Mouse (Mus musculus) hindbrain, embryonic 14.5 days (tissue): ENCODE measurements around the gene Ntng2. TPM values are rescaled to one million over a fixed set of nuclear protein-coding genes. Genes with fewer than 3 reads are reported as not detected.

ENCODE experiments used
- ATAC-seq: fragments of 200-750 bp; cut with Nextera tagmentation; 2 replicates; pipeline ENCODE4 v1.8.0; 2017; ENCODE audit warnings: moderate number of reproducible peaks, mild to moderate bottlenecking, moderate TSS enrichment, moderate library complexity; ENCODE audit not compliant: low FRiP score
- DNase-seq: peaks from one replicate; pipeline ENCODE4 v3.0.0-alpha.2; 2015; ENCODE audit warnings: low spot score
- H3K27ac ChIP-seq: fragments of 300-500 bp; sonication (generic); 2 replicates; pipeline ENCODE4 v1.5.1; 2014; ENCODE audit warnings: mild to moderate bottlenecking, moderate library complexity
- H3K27me3 ChIP-seq: fragments of 300-500 bp; sonication (generic); 2 replicates; pipeline ENCODE4 v1.6.1; 2014; ENCODE audit warnings: mild to moderate bottlenecking, low read length, mixed read lengths; ENCODE audit not compliant: control insufficient read depth, insufficient read depth
- H3K36me3 ChIP-seq: fragments of 300-500 bp; sonication (generic); replicated peaks from 2 replicates; pipeline ENCODE4 v1.6.1; 2014; ENCODE audit not compliant: control insufficient read depth, insufficient read depth
- H3K4me1 ChIP-seq: fragments of 300-500 bp; sonication (generic); replicated peaks from 2 replicates; pipeline ENCODE4 v1.6.1; 2014; ENCODE audit warnings: antibody characterized with exemption, low read length, mixed read lengths; ENCODE audit not compliant: control insufficient read depth, insufficient read depth
- H3K4me2 ChIP-seq: fragments of 300-500 bp; sonication (generic); replicated peaks from 2 replicates; pipeline ENCODE4 v1.6.1; 2014; ENCODE audit warnings: mild to moderate bottlenecking, moderate library complexity
- H3K4me3 ChIP-seq: fragments of 300-500 bp; sonication (generic); replicated peaks from 2 replicates; pipeline ENCODE4 v1.5.1; 2014; ENCODE audit warnings: mild to moderate bottlenecking, low read length
- H3K9ac ChIP-seq: fragments of 300-500 bp; sonication (generic); 2 replicates; pipeline ENCODE4 v1.6.1; 2014
- H3K9me3 ChIP-seq: fragments of 300-500 bp; sonication (generic); 2 replicates; pipeline ENCODE4 v1.6.1; 2016; ENCODE audit warnings: low read length; ENCODE audit not compliant: control insufficient read depth
- WGBS: fragments of 180-500 bp; shearing (Covaris S2); extraction: QIAGEN DNeasy Blood & Tissue Kit; methylation state at CpG from one replicate; pipeline ENCODE4 v1.1.7; 2014; 5-methylcytosine and 5-hydroxymethylcytosine counted together
- polyA plus RNA-seq: library from polyadenylated mRNA; unstranded; fragments of >200 nt; fragmentation: Nextera tagmentation; extraction: Ambion mirVana; gene quantifications from 2 replicates; pipeline ENCODE4 v1.2.1, GENCODE M21; 2014

The Ntng2 gene
- polyA plus RNA-seq, 1 experiment from 2014 or later, result 2.9 TPM

GRCm38 (mm10) chr2:29253205-29253865, 530 bp upstream of the Ntng2 start:
- Histone ChIP-seq H3K27ac (0 out of 2 replicates have a peak overlapping the region, but pooled peaks have one; percentile 33), H3K36me3 (no peaks in the 10 kb centered on the region), H3K4me2 (peak overlapping the region; percentile 97), H3K4me1 (peaks cover 38% of the 10 kb centered on the region; the same call in 1 of the 2 replicates), H3K27me3 (peaks cover 36% of the 10 kb centered on the region), H3K9ac (peak overlapping the region; percentile 53), H3K9me3 (no peaks in the 10 kb centered on the region), H3K4me3 (peak overlapping the region; percentile 49)
- DNase-seq (no peak), ATAC-seq (peak; percentile 49)
- under 1% methylated on average over 21 of the region's 22 CpGs for WGBS

- Histone ChIP-seq H3K9ac (peak overlapping the region; percentile 53), H3K27me3 (peaks cover 37% of the 10 kb centered on the region), H3K4me1 (peaks cover 39% of the 10 kb centered on the region; the same call in 1 of the 2 replicates), H3K36me3 (no peaks in the 10 kb centered on the region), H3K9me3 (no peaks in the 10 kb centered on the region), H3K27ac (peak overlapping the region; percentile 33; the same call in 1 of the 2 replicates), H3K4me2 (peak overlapping the region; percentile 97), H3K4me3 (peak overlapping the region; percentile 49)
- no peak for DNase-seq
- ATAC-seq, result no peak
- WGBS, result under 1% methylated on average over 49 of the region's 49 CpGs
Measured at GRCm38 (mm10) chr2:29252059-29252598, 676 bp downstream of the Ntng2 start.

- peaks cover 40% of the 10 kb centered on the region for H3K27me3 ChIP-seq
- H3K36me3 ChIP-seq, result no peaks in the 10 kb centered on the region
- H3K9me3 ChIP-seq, result no peaks in the 10 kb centered on the region
- H3K4me1 ChIP-seq, result peaks cover 45% of the 10 kb centered on the region; the same call in 1 of the 2 replicates
- ATAC-seq (no peak), DNase-seq (no peak)
- no peak overlapping the region; the same call in 1 of the 2 replicates for H3K27ac ChIP-seq
- H3K4me3 ChIP-seq, result peak overlapping the region; percentile 49
- peak overlapping the region; percentile 97 for H3K4me2 ChIP-seq
- WGBS, result under 1% methylated on average over 61 of the region's 61 CpGs
- peak overlapping the region; percentile 53 for H3K9ac ChIP-seq
Measured at GRCm38 (mm10) chr2:29251095-29252058, 1.4 kb downstream of the Ntng2 start.

GRCm38 (mm10) chr2:29250263-29251094, 2.3 kb downstream of the Ntng2 start:
- Histone ChIP-seq H3K27me3 (peaks cover 41% of the 10 kb centered on the region), H3K9me3 (no peaks in the 10 kb centered on the region), H3K4me1 (peaks cover 50% of the 10 kb centered on the region; the same call in 1 of the 2 replicates), H3K9ac (peak overlapping the region; percentile 53), H3K36me3 (no peaks in the 10 kb centered on the region), H3K27ac (no peak overlapping the region), H3K4me3 (peak overlapping the region; percentile 49), H3K4me2 (peak overlapping the region; percentile 97)
- ATAC-seq (no peak), DNase-seq (peak; percentile 54)
- WGBS, result under 1% methylated on average over 44 of the region's 44 CpGs

- H3K4me1 ChIP-seq, result peaks cover 55% of the 10 kb centered on the region; the same call in 1 of the 2 replicates
- no peak overlapping the region for H3K9ac ChIP-seq
- peak overlapping the region; percentile 97 for H3K4me2 ChIP-seq
- WGBS, result 5% methylated on average over 10 of the region's 10 CpGs
- no peaks in the 10 kb centered on the region for H3K36me3 ChIP-seq
- DNase-seq (no peak), ATAC-seq (no peak)
- H3K4me3 ChIP-seq, result peak overlapping the region; percentile 49
- peaks cover 41% of the 10 kb centered on the region for H3K27me3 ChIP-seq
- no peak overlapping the region for H3K27ac ChIP-seq
- no peaks in the 10 kb centered on the region for H3K9me3 ChIP-seq
Measured at GRCm38 (mm10) chr2:29249852-29250251, 3.0 kb downstream of the Ntng2 start.

- H3K9ac ChIP-seq, result no peak overlapping the region
- H3K4me3 ChIP-seq, result no peak overlapping the region
- ATAC-seq (no peak), DNase-seq (no peak)
- no peak overlapping the region for H3K27ac ChIP-seq
- WGBS, result 50% methylated on average over 3 of the region's 3 CpGs
- H3K9me3 ChIP-seq, result no peaks in the 10 kb centered on the region
- H3K4me1 ChIP-seq, result peaks cover 54% of the 10 kb centered on the region; the same call in 1 of the 2 replicates
- H3K4me2 ChIP-seq, result no peak overlapping the region
- H3K36me3 ChIP-seq, result no peaks in the 10 kb centered on the region
- peaks cover 41% of the 10 kb centered on the region for H3K27me3 ChIP-seq
Measured at GRCm38 (mm10) chr2:29248551-29248950, 4.3 kb downstream of the Ntng2 start.

GRCm38 (mm10) chr2:29247386-29247785, 5.4 kb downstream of the Ntng2 start:
- DNase-seq, result no peak
- H3K9ac ChIP-seq, result no peak overlapping the region
- no peaks in the 10 kb centered on the region for H3K9me3 ChIP-seq
- H3K36me3 ChIP-seq, result no peaks in the 10 kb centered on the region
- WGBS, result 75% methylated on average over 2 of the region's 2 CpGs
- no peak overlapping the region for H3K4me3 ChIP-seq
- H3K27me3 ChIP-seq, result peaks cover 38% of the 10 kb centered on the region
- peaks cover 44% of the 10 kb centered on the region; the same call in 1 of the 2 replicates for H3K4me1 ChIP-seq
- H3K4me2 ChIP-seq, result no peak overlapping the region
- no peak overlapping the region for H3K27ac ChIP-seq
- no peak for ATAC-seq

GRCm38 (mm10) chr2:29246891-29247290, 5.9 kb downstream of the Ntng2 start:
- Histone ChIP-seq H3K27ac (no peak overlapping the region), H3K9ac (no peak overlapping the region), H3K4me3 (no peak overlapping the region), H3K4me1 (peaks cover 40% of the 10 kb centered on the region; the same call in 1 of the 2 replicates), H3K9me3 (no peaks in the 10 kb centered on the region), H3K36me3 (no peaks in the 10 kb centered on the region), H3K4me2 (no peak overlapping the region), H3K27me3 (peaks cover 35% of the 10 kb centered on the region)
- ATAC-seq (no peak), DNase-seq (no peak)
- 67% methylated on average over 7 of the region's 7 CpGs for WGBS
